Mouse (Mus musculus) heart, postnatal 0 days (tissue): ENCODE data around the gene Gstt2.

Experiments
- CTCF ChIP-seq: IDR thresholded peaks from 2 replicates; pipeline ENCODE4 v1.5.1; 2016; ENCODE audit warnings: antibody characterized with exemption, control low read depth, low read depth
- EP300 ChIP-seq: IDR thresholded peaks from 2 replicates; pipeline ENCODE4 v1.6.1; 2016; ENCODE audit warnings: antibody characterized with exemption, low read depth

GRCm38 (mm10) chr10:75830275-75830670, 7.0 kb downstream of the Gstt2 start:
- TF ChIP-seq CTCF = no peak
- no peak for TF ChIP-seq EP300
